Mouse (Mus musculus): ENCODE data around the gene Ushbp1. TPM values are rescaled to one million over a fixed set of nuclear protein-coding genes. Genes with fewer than 3 reads are reported as not detected.
A peak's percentile ranks its signal among the peaks of the same experiment; 100 is the strongest.

Ushbp1 gene
- total RNA-seq (2012; rRNA removed), result not detected in 2 replicates
- total RNA-seq (2014; rRNA removed), result not detected in 2 replicates
- polyA plus RNA-seq (2012; ENCODE audit: insufficient read length, low read depth), result not detected in 2 replicates

DNA sequence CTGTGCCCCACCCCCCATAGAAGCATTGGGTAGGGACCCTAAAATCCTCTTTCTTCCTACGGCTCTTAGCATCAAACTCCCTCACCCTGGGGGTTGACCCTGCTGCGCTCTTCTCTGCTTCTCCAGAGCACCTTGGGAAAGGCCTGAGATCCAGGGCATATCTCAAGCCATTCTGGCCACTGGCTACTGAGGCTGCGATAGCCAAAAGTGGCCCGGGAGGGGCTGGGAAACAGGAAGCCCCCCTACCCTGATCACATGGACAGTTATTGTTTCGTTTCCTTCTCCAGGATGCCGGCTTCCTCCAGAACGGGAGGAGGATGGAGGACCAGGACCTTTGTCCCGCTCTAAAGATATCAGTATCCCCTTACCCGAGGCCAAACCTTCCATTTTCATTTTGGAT lies at the start of gene Ushbp1:
TSS of gene Ushbp1 (minus strand) at position 174 of the 400 bp plus-strand sequence.
- no peak for DNase-seq (ENCODE audit: extremely low read depth)
- H3K9ac ChIP-seq (ENCODE audit: insufficient read depth, low read depth), result peak within 1 kb of the TSS; percentile 60
- peak within 1 kb of the TSS; percentile 36 to 89 (median 49) for H3K4me3 ChIP-seq (replicated peaks in 1 of 3; ENCODE audit: low read depth in 2 of 3, low read length in 2 of 3, poor library complexity in 1 of 3)
- TF ChIP-seq CHD1 (IDR thresholded peaks at IDR 0.05; ENCODE audit: low read depth, low read length) (no peak), KAT2A (IDR thresholded peaks at IDR 0.05; ENCODE audit: insufficient replicate concordance, low read length) (no peak), RCOR1 (conservative IDR thresholded peaks at IDR 0.05; ENCODE audit: low read depth, low read length) (no peak), MYC (IDR thresholded peaks at IDR 0.05; ENCODE audit: low read depth, low read length) (no peak), CHD2 (IDR thresholded peaks at IDR 0.05; ENCODE audit: low read length) (no peak), IRF4 (IDR thresholded peaks at IDR 0.05; ENCODE audit: low read depth, low read length) (no peak), HCFC1 (IDR thresholded peaks at IDR 0.05; ENCODE audit: low read depth, low read length) (no peak), JUND (conservative IDR thresholded peaks at IDR 0.05; ENCODE audit: low read depth, low read length) (no peak), MAZ (IDR thresholded peaks at IDR 0.05; ENCODE audit: low read depth, low read length) (no peak), SIN3A (IDR thresholded peaks at IDR 0.05; ENCODE audit: low read length) (no peak), SMC3 (IDR thresholded peaks at IDR 0.05; ENCODE audit: low read depth, low read length) (no peak), ZMIZ1 (IDR thresholded peaks at IDR 0.05; ENCODE audit: low read depth, low read length) (no peak)
- H3K4me1 ChIP-seq (ENCODE audit: control insufficient read depth in 1 of 2, insufficient read depth in 2 of 2), result peaks cover 13 to 49% of the 10 kb centered on the region in 2 experiments
- dilution Hi-C loops (cut with MboI; ENCODE audit: extremely low pct_ligation_motif_present, extremely low pct_unique_long_range_greater_than_20kb, low sequenced_read_pairs), result no loop called here
- H3K36me3 ChIP-seq (replicated peaks in 1 of 2; ENCODE audit: control insufficient read depth in 1 of 2, insufficient read depth in 1 of 2, low read length in 1 of 2), result peaks cover 15 to 23% of the 10 kb centered on the region in 2 experiments
- peaks cover 6% of the 10 kb centered on the region; the same call in 1 of the 2 replicates for H3K79me2 ChIP-seq (replicated peaks; ENCODE audit: control insufficient read depth, extremely low read depth, insufficient read depth, poor library complexity, severe bottlenecking)
- no peaks in the 10 kb centered on the region for H3K27me3 ChIP-seq (replicated peaks)
- H3K27ac ChIP-seq (ENCODE audit: insufficient read depth, low read depth), result peak within 1 kb of the TSS; percentile 21
- in situ Hi-C loops (cut with MboI; ENCODE audit: low pct_ligation_motif_present, low pct_unique_long_range_greater_than_20kb, low sequenced_read_pairs), result no loop called here
- no peaks in the 10 kb centered on the region for H3K9me3 ChIP-seq (replicated peaks; ENCODE audit: low read length)
- H3K4me2 ChIP-seq (ENCODE audit: insufficient read depth, low read depth, poor library complexity, severe bottlenecking), result peak within 1 kb of the TSS; percentile 89

DNA sequence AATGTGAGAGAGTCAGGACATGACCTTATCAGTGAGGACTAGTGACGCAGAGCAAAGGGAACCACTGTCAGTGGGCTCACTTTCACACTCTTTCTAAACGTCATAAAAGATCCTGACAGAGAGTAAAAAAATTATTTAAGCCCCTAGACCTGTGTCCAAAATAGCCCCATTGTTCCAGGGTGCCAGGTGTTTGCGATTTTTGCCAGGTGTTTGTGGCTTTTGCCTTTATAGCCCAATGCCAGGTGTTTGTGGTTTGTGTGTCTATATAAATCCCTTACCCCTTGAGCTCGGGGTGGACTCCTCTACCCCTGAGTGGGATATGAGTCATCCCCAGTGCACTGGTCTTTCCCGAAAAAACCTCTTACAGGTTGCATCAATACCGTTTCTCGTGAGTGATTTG lies 49.5 kb upstream of the Ushbp1 start:
- Histone ChIP-seq H3K9me3 (replicated peaks; ENCODE audit: low read length) (peaks cover 24% of the 10 kb centered on the region), H3K27ac (ENCODE audit: insufficient read depth, low read depth) (no peak overlapping the region), H3K9ac (ENCODE audit: insufficient read depth, low read depth) (no peak overlapping the region), H3K36me3 (replicated peaks in 1 of 2; ENCODE audit: control insufficient read depth in 1 of 2, insufficient read depth in 1 of 2, low read length in 1 of 2) (no peaks in the 10 kb centered on the region), H3K4me3 (replicated peaks in 1 of 3; ENCODE audit: low read depth in 2 of 3, low read length in 2 of 3, poor library complexity in 1 of 3) (no peak overlapping the region), H3K27me3 (replicated peaks) (no peaks in the 10 kb centered on the region), H3K79me2 (replicated peaks; ENCODE audit: control insufficient read depth, extremely low read depth, insufficient read depth, poor library complexity, severe bottlenecking) (no peaks in the 10 kb centered on the region), H3K4me1 (ENCODE audit: control insufficient read depth in 1 of 2, insufficient read depth in 2 of 2) (peaks cover 0 to 3% of the 10 kb centered on the region in 2 experiments; a peak in 1 of 4 replicates), H3K4me2 (ENCODE audit: insufficient read depth, low read depth, poor library complexity, severe bottlenecking) (no peak overlapping the region)
- 0 out of 2 replicates have a peak, but pooled peaks have one; percentile 19 for TF ChIP-seq TCF12 (IDR thresholded peaks at IDR 0.05; ENCODE audit: low read depth, low read length)
- TF ChIP-seq JUND (conservative IDR thresholded peaks at IDR 0.05; ENCODE audit: low read depth, low read length), result no peak
- dilution Hi-C loops (cut with MboI; ENCODE audit: extremely low pct_ligation_motif_present, extremely low pct_unique_long_range_greater_than_20kb, low sequenced_read_pairs) (no loop called here), in situ Hi-C loops (cut with MboI; ENCODE audit: low pct_ligation_motif_present, low pct_unique_long_range_greater_than_20kb, low sequenced_read_pairs) (loop anchor here (10.0 kb wide), 1 partner anchor 60 kb away; no protein-coding TSS in a partner anchor)
- no peak for DNase-seq (ENCODE audit: extremely low read depth)

Data from CH12.LX (cell line).